Mouse (Mus musculus) ES-Bruce4 (cell line): Measurements from ENCODE around the gene Olfr1440.

Source experiments
- CTCF ChIP-seq: IDR thresholded peaks from one replicate; pipeline ENCODE4 v1.8.1; 2011; ENCODE audit warnings: low read depth, low read length
- POLR2A ChIP-seq: IDR thresholded peaks from one replicate; pipeline ENCODE4 v1.8.1; 2011; ENCODE audit warnings: low read length; ENCODE audit not compliant: insufficient read depth

DNA sequence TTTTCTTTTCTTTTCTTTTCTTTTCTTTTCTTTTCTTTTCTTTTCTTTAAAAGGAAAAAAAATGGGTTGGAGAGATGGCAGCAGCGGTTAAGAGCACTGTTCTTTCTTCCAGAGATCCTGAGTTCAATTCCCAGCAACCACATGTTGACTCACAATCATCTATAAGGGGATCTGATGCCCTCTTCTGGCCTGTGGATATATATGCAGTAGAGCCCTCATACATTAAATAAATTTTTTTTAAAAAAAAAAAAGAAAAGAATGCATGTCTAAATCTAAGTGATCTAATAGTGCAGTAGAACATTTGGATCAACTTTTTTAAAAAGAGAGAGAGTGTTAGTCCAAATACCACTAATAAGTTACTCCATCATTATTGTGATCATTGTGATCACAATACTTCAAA, 34.6 kb downstream of the Olfr1440 start:
- TF ChIP-seq POLR2A (no peak), CTCF (no peak)
